Mouse (Mus musculus) liver, embryonic 15.5 days (tissue): ENCODE results near the gene Morc1. TPM values are rescaled to one million over a fixed set of nuclear protein-coding genes. Genes with fewer than 3 reads are reported as not detected.

ENCODE experiments used
- ATAC-seq: fragments of 200-750 bp; cut with Nextera tagmentation; 2 replicates; pipeline ENCODE4 v1.8.0; 2017; ENCODE audit warnings: moderate number of reproducible peaks, mild to moderate bottlenecking, moderate library complexity; ENCODE audit not compliant: insufficient read depth
- H3K27ac ChIP-seq: fragments of 300-500 bp; sonication (generic); replicated peaks from 2 replicates; pipeline ENCODE4 v1.5.1; 2015; ENCODE audit warnings: mild to moderate bottlenecking, inconsistent platforms
- H3K27me3 ChIP-seq: fragments of 300-500 bp; sonication (generic); 2 replicates; pipeline ENCODE4 v1.6.1; 2015; ENCODE audit warnings: mild to moderate bottlenecking, inconsistent platforms
- H3K36me3 ChIP-seq: fragments of 300-500 bp; sonication (generic); replicated peaks from 2 replicates; pipeline ENCODE4 v1.6.1; 2015; ENCODE audit warnings: moderate library complexity, mild to moderate bottlenecking, inconsistent platforms
- H3K4me1 ChIP-seq: fragments of 300-500 bp; sonication (generic); replicated peaks from 2 replicates; pipeline ENCODE4 v1.6.1; 2015; ENCODE audit warnings: inconsistent platforms
- H3K4me2 ChIP-seq: fragments of 300-500 bp; sonication (generic); 2 replicates; pipeline ENCODE4 v1.6.1; 2015; ENCODE audit warnings: moderate library complexity, mild to moderate bottlenecking, inconsistent platforms
- H3K4me3 ChIP-seq: fragments of 300-500 bp; sonication (generic); replicated peaks from 2 replicates; pipeline ENCODE4 v1.5.1; 2015; ENCODE audit warnings: mild to moderate bottlenecking, inconsistent platforms
- H3K9ac ChIP-seq: fragments of 300-500 bp; sonication (generic); 2 replicates; pipeline ENCODE4 v1.6.1; 2015; ENCODE audit warnings: moderate library complexity, mild to moderate bottlenecking, inconsistent platforms
- H3K9me3 ChIP-seq: fragments of 300-500 bp; sonication (generic); replicated peaks from 2 replicates; pipeline ENCODE4 v1.6.1; 2016; ENCODE audit warnings: inconsistent platforms
- WGBS: fragments of 180-500 bp; shearing (Covaris S2); methylation state at CpG from one replicate; pipeline ENCODE4 v1.1.7; 2015; ENCODE audit warnings: mixed read lengths; ENCODE audit not compliant: insufficient replicate concordance; 5-methylcytosine and 5-hydroxymethylcytosine counted together
- polyA plus RNA-seq: library from polyadenylated mRNA; unstranded; fragments of >200 nt; fragmentation: Nextera tagmentation; extraction: Ambion mirVana; gene quantifications from 2 replicates; pipeline ENCODE4 v1.2.1, GENCODE M21; 2015

The Morc1 gene
- polyA plus RNA-seq, 1 experiment from 2014 or later, result not detected

- Histone ChIP-seq H3K27me3 (no peaks in the 10 kb centered on the region), H3K4me3 (no peak overlapping the region), H3K4me1 (no peaks in the 10 kb centered on the region), H3K27ac (no peak overlapping the region), H3K4me2 (no peak overlapping the region), H3K9me3 (no peaks in the 10 kb centered on the region), H3K36me3 (no peaks in the 10 kb centered on the region), H3K9ac (no peak overlapping the region)
- ATAC-seq, result no peak
- 55% methylated on average over 1 of the region's 1 CpGs for WGBS
Measured at GRCm38 (mm10) chr16:48595216-48595615, 164.2 kb downstream of the Morc1 start.

- H3K27ac ChIP-seq, result no peak overlapping the region
- 53% methylated on average over 2 of the region's 2 CpGs for WGBS
Measured at GRCm38 (mm10) chr16:48603735-48604211, 172.7 kb downstream of the Morc1 start.

GRCm38 (mm10) chr16:48606476-48607038 is 175.5 kb downstream of the Morc1 start:
- Histone ChIP-seq H3K4me1 (no peaks in the 10 kb centered on the region), H3K27ac (no peak overlapping the region), H3K9ac (no peak overlapping the region), H3K4me3 (no peak overlapping the region), H3K9me3 (no peaks in the 10 kb centered on the region), H3K4me2 (no peak overlapping the region), H3K27me3 (no peaks in the 10 kb centered on the region), H3K36me3 (no peaks in the 10 kb centered on the region)
- no peak for ATAC-seq
- WGBS, result 43% methylated on average over 4 of the region's 4 CpGs

More at GRCm38 (mm10) chr16:48603735-48604211, 172.7 kb downstream of the Morc1 start:
- Histone ChIP-seq H3K9ac (no peak overlapping the region), H3K36me3 (no peaks in the 10 kb centered on the region), H3K27me3 (no peaks in the 10 kb centered on the region), H3K4me1 (no peaks in the 10 kb centered on the region), H3K9me3 (no peaks in the 10 kb centered on the region), H3K4me3 (no peak overlapping the region), H3K4me2 (no peak overlapping the region)
- ATAC-seq, result no peak

- H3K4me3 ChIP-seq, result no peak overlapping the region
- no peaks in the 10 kb centered on the region for H3K27me3 ChIP-seq
- no peak for ATAC-seq
- H3K4me2 ChIP-seq, result no peak overlapping the region
- no peak overlapping the region for H3K9ac ChIP-seq
- no peak overlapping the region for H3K27ac ChIP-seq
- WGBS, result 56% methylated on average over 3 of the region's 3 CpGs
- no peaks in the 10 kb centered on the region for H3K4me1 ChIP-seq
- H3K36me3 ChIP-seq, result no peaks in the 10 kb centered on the region
- H3K9me3 ChIP-seq, result no peaks in the 10 kb centered on the region
Measured at GRCm38 (mm10) chr16:48608224-48608623, 177.2 kb downstream of the Morc1 start.

- H3K36me3 ChIP-seq, result no peaks in the 10 kb centered on the region
- H3K4me3 ChIP-seq, result no peak overlapping the region
- no peak overlapping the region for H3K27ac ChIP-seq
- no peaks in the 10 kb centered on the region for H3K4me1 ChIP-seq
- 33% methylated on average over 1 of the region's 1 CpGs for WGBS
- H3K4me2 ChIP-seq, result no peak overlapping the region
- H3K9me3 ChIP-seq, result no peaks in the 10 kb centered on the region
- no peak for ATAC-seq
- H3K27me3 ChIP-seq, result no peaks in the 10 kb centered on the region
- H3K9ac ChIP-seq, result no peak overlapping the region
Measured at GRCm38 (mm10) chr16:48610866-48611265, 179.8 kb downstream of the Morc1 start.

GRCm38 (mm10) chr16:48611436-48611835 is 180.4 kb downstream of the Morc1 start:
- Histone ChIP-seq H3K9ac (no peak overlapping the region), H3K27ac (no peak overlapping the region), H3K4me1 (no peaks in the 10 kb centered on the region), H3K4me3 (no peak overlapping the region), H3K36me3 (no peaks in the 10 kb centered on the region), H3K9me3 (no peaks in the 10 kb centered on the region), H3K4me2 (no peak overlapping the region), H3K27me3 (no peaks in the 10 kb centered on the region)
- 60% methylated on average over 2 of the region's 2 CpGs for WGBS
- no peak for ATAC-seq

- H3K27ac ChIP-seq, result no peak overlapping the region
- H3K9ac ChIP-seq, result no peak overlapping the region
- no peak overlapping the region for H3K4me3 ChIP-seq
- WGBS, result 59% methylated on average over 1 of the region's 1 CpGs
- no peaks in the 10 kb centered on the region for H3K4me1 ChIP-seq
- no peaks in the 10 kb centered on the region for H3K27me3 ChIP-seq
- ATAC-seq, result no peak
- no peaks in the 10 kb centered on the region for H3K36me3 ChIP-seq
- no peaks in the 10 kb centered on the region for H3K9me3 ChIP-seq
- no peak overlapping the region for H3K4me2 ChIP-seq
Measured at GRCm38 (mm10) chr16:48613783-48614182, 182.7 kb downstream of the Morc1 start.

- H3K9me3 ChIP-seq, result no peaks in the 10 kb centered on the region
- no peak overlapping the region for H3K4me2 ChIP-seq
- ATAC-seq, result no peak
- no peaks in the 10 kb centered on the region for H3K36me3 ChIP-seq
- H3K4me3 ChIP-seq, result no peak overlapping the region
- no peaks in the 10 kb centered on the region for H3K27me3 ChIP-seq
- H3K4me1 ChIP-seq, result no peaks in the 10 kb centered on the region
- H3K27ac ChIP-seq, result no peak overlapping the region
- no peak overlapping the region for H3K9ac ChIP-seq
- WGBS, result 63% methylated on average over 8 of the region's 8 CpGs
Measured at GRCm38 (mm10) chr16:48620510-48620909, 189.5 kb downstream of the Morc1 start.

- no peaks in the 10 kb centered on the region for H3K27me3 ChIP-seq
- no peak overlapping the region for H3K9ac ChIP-seq
- H3K9me3 ChIP-seq, result no peaks in the 10 kb centered on the region
- H3K27ac ChIP-seq, result no peak overlapping the region
- no peak for ATAC-seq
- no peak overlapping the region for H3K4me2 ChIP-seq
- 46% methylated on average over 2 of the region's 2 CpGs for WGBS
- no peaks in the 10 kb centered on the region for H3K36me3 ChIP-seq
- H3K4me1 ChIP-seq, result no peaks in the 10 kb centered on the region
- no peak overlapping the region for H3K4me3 ChIP-seq
Measured at GRCm38 (mm10) chr16:48621019-48621418, 190.0 kb downstream of the Morc1 start.

- Histone ChIP-seq H3K9me3 (no peaks in the 10 kb centered on the region), H3K27ac (no peak overlapping the region), H3K36me3 (no peaks in the 10 kb centered on the region), H3K4me3 (no peak overlapping the region), H3K27me3 (no peaks in the 10 kb centered on the region), H3K9ac (no peak overlapping the region), H3K4me1 (no peaks in the 10 kb centered on the region), H3K4me2 (no peak overlapping the region)
- ATAC-seq, result no peak
- WGBS, result 44% methylated on average over 1 of the region's 1 CpGs
Measured at GRCm38 (mm10) chr16:48623447-48623846, 192.4 kb downstream of the Morc1 start.

GRCm38 (mm10) chr16:48626186-48626585 is 195.1 kb downstream of the Morc1 start:
- no peak for ATAC-seq
- WGBS, result 69% methylated on average over 3 of the region's 3 CpGs

GRCm38 (mm10) chr16:48627296-48627695 is 196.3 kb downstream of the Morc1 start:
- Histone ChIP-seq H3K27ac (no peak overlapping the region), H3K36me3 (no peaks in the 10 kb centered on the region), H3K4me2 (no peak overlapping the region), H3K27me3 (no peaks in the 10 kb centered on the region), H3K4me3 (no peak overlapping the region), H3K9me3 (no peaks in the 10 kb centered on the region), H3K4me1 (no peaks in the 10 kb centered on the region), H3K9ac (no peak overlapping the region)
- ATAC-seq, result no peak
- 44% methylated on average over 3 of the region's 3 CpGs for WGBS

More at GRCm38 (mm10) chr16:48626186-48626585, 195.1 kb downstream of the Morc1 start:
- Histone ChIP-seq H3K36me3 (no peaks in the 10 kb centered on the region), H3K9ac (no peak overlapping the region), H3K4me3 (no peak overlapping the region), H3K4me1 (no peaks in the 10 kb centered on the region), H3K4me2 (no peak overlapping the region), H3K9me3 (no peaks in the 10 kb centered on the region), H3K27ac (no peak overlapping the region), H3K27me3 (no peaks in the 10 kb centered on the region)
